Mouse (Mus musculus): ENCODE results near the gene Zfp46.

DNA sequence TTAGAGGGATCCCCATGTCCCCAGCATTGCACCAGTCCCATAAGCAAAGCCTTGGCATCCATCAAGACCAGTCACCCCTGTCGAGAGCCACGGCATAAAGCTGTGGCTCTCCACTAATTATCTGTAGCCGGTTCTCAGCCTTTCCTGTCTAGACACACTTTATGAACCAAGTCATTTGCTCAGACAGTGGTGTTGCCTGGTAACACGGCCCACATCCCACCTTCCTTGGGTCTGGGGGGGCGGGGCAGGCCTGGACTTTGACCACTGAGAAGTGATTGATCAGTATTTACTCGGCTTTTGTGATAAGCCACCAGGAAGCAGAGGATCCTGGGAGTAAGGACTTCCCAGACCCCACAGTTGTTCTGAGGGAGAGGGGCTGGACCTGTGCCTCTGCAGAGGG, 28.6 kb upstream of the Zfp46 start:
- TF ChIP-seq CTCF (IDR thresholded peaks at IDR 0.05; ENCODE audit: borderline replicate concordance, control insufficient read depth, extremely low read depth, insufficient read depth, low read length, poor library complexity), result no peak
- TF ChIP-seq POLR2A (IDR thresholded peaks at IDR 0.05; ENCODE audit: control insufficient read depth, extremely low read depth, insufficient read depth, low read length, poor library complexity), result no peak
